Mouse (Mus musculus): ENCODE data around the gene Git2. TPM values are rescaled to one million over a fixed set of nuclear protein-coding genes. Genes with fewer than 3 reads are reported as not detected.

Git2 gene
- polyA plus RNA-seq, 1 experiment from 2014 or later: 49.8 TPM

GRCm38 (mm10) chr5:114731498-114731897 is 43.8 kb downstream of the Git2 start:
- Histone ChIP-seq H3K27me3 (no peaks in the 10 kb centered on the region), H3K27ac (no peak overlapping the region), H3K9me3 (no peaks in the 10 kb centered on the region), H3K4me3 (replicated peaks) (no peak overlapping the region), H3K4me2 (replicated peaks) (no peak overlapping the region), H3K9ac (replicated peaks) (no peak overlapping the region), H3K36me3 (peaks cover 82% of the 10 kb centered on the region), H3K4me1 (replicated peaks) (no peaks in the 10 kb centered on the region)
- WGBS: 65% methylated on average over 6 of the region's 6 CpGs
- no peak for ATAC-seq

- Histone ChIP-seq H3K9me3 (no peaks in the 10 kb centered on the region), H3K36me3 (peaks cover 82% of the 10 kb centered on the region), H3K4me2 (replicated peaks) (no peak overlapping the region), H3K27ac (no peak overlapping the region), H3K4me3 (replicated peaks) (no peak overlapping the region), H3K27me3 (no peaks in the 10 kb centered on the region), H3K4me1 (replicated peaks) (no peaks in the 10 kb centered on the region), H3K9ac (replicated peaks) (no peak overlapping the region)
- 83% methylated on average over 10 of the region's 10 CpGs for WGBS
- ATAC-seq: no peak
These were observed 45.2 kb downstream of the Git2 start for GRCm38 (mm10) chr5:114730129-114730528.

GRCm38 (mm10) chr5:114728160-114728559 is 47.2 kb downstream of the Git2 start:
- Histone ChIP-seq H3K9me3 (no peaks in the 10 kb centered on the region), H3K4me2 (replicated peaks) (no peak overlapping the region), H3K27me3 (no peaks in the 10 kb centered on the region), H3K4me3 (replicated peaks) (no peak overlapping the region), H3K9ac (replicated peaks) (no peak overlapping the region), H3K27ac (no peak overlapping the region), H3K4me1 (replicated peaks) (no peaks in the 10 kb centered on the region), H3K36me3 (peaks cover 77% of the 10 kb centered on the region)
- WGBS: 88% methylated on average over 10 of the region's 10 CpGs
- ATAC-seq: no peak

GRCm38 (mm10) chr5:114722846-114723245 is 52.5 kb downstream of the Git2 start:
- no peak overlapping the region for H3K27ac ChIP-seq
- 95% methylated on average over 13 of the region's 13 CpGs for WGBS

GRCm38 (mm10) chr5:114721969-114722368 is 53.3 kb downstream of the Git2 start:
- no peak overlapping the region for H3K4me3 ChIP-seq (replicated peaks)
- no peaks in the 10 kb centered on the region for H3K27me3 ChIP-seq
- WGBS: 94% methylated on average over 10 of the region's 10 CpGs
- no peak for ATAC-seq
- H3K9ac ChIP-seq (replicated peaks): no peak overlapping the region
- H3K9me3 ChIP-seq: no peaks in the 10 kb centered on the region
- no peak overlapping the region for H3K4me2 ChIP-seq (replicated peaks)
- H3K4me1 ChIP-seq (replicated peaks): no peaks in the 10 kb centered on the region
- H3K36me3 ChIP-seq: peaks cover 83% of the 10 kb centered on the region
- H3K27ac ChIP-seq: no peak overlapping the region

More at GRCm38 (mm10) chr5:114722846-114723245, 52.5 kb downstream of the Git2 start:
- Histone ChIP-seq H3K9me3 (no peaks in the 10 kb centered on the region), H3K4me2 (replicated peaks) (no peak overlapping the region), H3K27me3 (no peaks in the 10 kb centered on the region), H3K4me1 (replicated peaks) (no peaks in the 10 kb centered on the region), H3K36me3 (peaks cover 78% of the 10 kb centered on the region), H3K4me3 (replicated peaks) (no peak overlapping the region), H3K9ac (replicated peaks) (no peak overlapping the region)
- ATAC-seq: no peak

- Histone ChIP-seq H3K27ac (no peak overlapping the region), H3K4me1 (replicated peaks) (no peaks in the 10 kb centered on the region), H3K27me3 (no peaks in the 10 kb centered on the region), H3K36me3 (peaks cover 87% of the 10 kb centered on the region), H3K4me3 (replicated peaks) (no peak overlapping the region), H3K4me2 (replicated peaks) (no peak overlapping the region), H3K9me3 (no peaks in the 10 kb centered on the region), H3K9ac (replicated peaks) (no peak overlapping the region)
- 96% methylated on average over 11 of the region's 11 CpGs for WGBS
- ATAC-seq: no peak
These were observed 54.5 kb downstream of the Git2 start for GRCm38 (mm10) chr5:114720784-114721183.

GRCm38 (mm10) chr5:114719928-114720270 is 55.4 kb downstream of the Git2 start:
- Histone ChIP-seq H3K4me3 (replicated peaks) (no peak overlapping the region), H3K27me3 (no peaks in the 10 kb centered on the region), H3K4me1 (replicated peaks) (no peaks in the 10 kb centered on the region), H3K27ac (no peak overlapping the region), H3K9ac (replicated peaks) (no peak overlapping the region), H3K9me3 (no peaks in the 10 kb centered on the region), H3K4me2 (replicated peaks) (no peak overlapping the region), H3K36me3 (peaks cover 91% of the 10 kb centered on the region)
- ATAC-seq: no peak
- 93% methylated on average over 6 of the region's 6 CpGs for WGBS

GRCm38 (mm10) chr5:114719003-114719927 is 56.1 kb downstream of the Git2 start:
- 89% methylated on average over 20 of the region's 20 CpGs for WGBS
- ATAC-seq: no peak
- H3K27ac ChIP-seq: no peak overlapping the region
- no peaks in the 10 kb centered on the region for H3K27me3 ChIP-seq
- H3K4me2 ChIP-seq (replicated peaks): no peak overlapping the region
- no peak overlapping the region for H3K4me3 ChIP-seq (replicated peaks)
- H3K9me3 ChIP-seq: no peaks in the 10 kb centered on the region
- H3K9ac ChIP-seq (replicated peaks): no peak overlapping the region
- peaks cover 97% of the 10 kb centered on the region for H3K36me3 ChIP-seq
- no peaks in the 10 kb centered on the region for H3K4me1 ChIP-seq (replicated peaks)

- 88% methylated on average over 13 of the region's 13 CpGs for WGBS
- Histone ChIP-seq H3K36me3 (peaks cover 97% of the 10 kb centered on the region), H3K9me3 (no peaks in the 10 kb centered on the region), H3K27ac (no peak overlapping the region), H3K27me3 (no peaks in the 10 kb centered on the region), H3K4me1 (replicated peaks) (no peaks in the 10 kb centered on the region), H3K4me3 (replicated peaks) (no peak overlapping the region), H3K4me2 (replicated peaks) (no peak overlapping the region), H3K9ac (replicated peaks) (no peak overlapping the region)
- no peak for ATAC-seq
These were observed 56.8 kb downstream of the Git2 start for GRCm38 (mm10) chr5:114718483-114718882.

GRCm38 (mm10) chr5:114717937-114718336 is 57.4 kb downstream of the Git2 start:
- Histone ChIP-seq H3K9ac (replicated peaks) (no peak overlapping the region), H3K4me2 (replicated peaks) (no peak overlapping the region), H3K4me3 (replicated peaks) (no peak overlapping the region), H3K4me1 (replicated peaks) (no peaks in the 10 kb centered on the region), H3K27me3 (no peaks in the 10 kb centered on the region), H3K27ac (no peak overlapping the region), H3K36me3 (peaks cover 100% of the 10 kb centered on the region), H3K9me3 (no peaks in the 10 kb centered on the region)
- 93% methylated on average over 8 of the region's 8 CpGs for WGBS
- ATAC-seq: no peak

GRCm38 (mm10) chr5:114717292-114717691 is 58.0 kb downstream of the Git2 start:
- Histone ChIP-seq H3K9me3 (no peaks in the 10 kb centered on the region), H3K9ac (replicated peaks) (no peak overlapping the region), H3K27ac (no peak overlapping the region), H3K4me2 (replicated peaks) (no peak overlapping the region), H3K27me3 (no peaks in the 10 kb centered on the region), H3K4me1 (replicated peaks) (no peaks in the 10 kb centered on the region), H3K4me3 (replicated peaks) (no peak overlapping the region), H3K36me3 (peaks cover 99% of the 10 kb centered on the region)
- 91% methylated on average over 12 of the region's 12 CpGs for WGBS
- ATAC-seq: no peak

- Histone ChIP-seq H3K27ac (no peak overlapping the region), H3K27me3 (no peaks in the 10 kb centered on the region), H3K9ac (replicated peaks) (no peak overlapping the region), H3K36me3 (peaks cover 98% of the 10 kb centered on the region), H3K4me2 (replicated peaks) (no peak overlapping the region), H3K4me1 (replicated peaks) (no peaks in the 10 kb centered on the region), H3K4me3 (replicated peaks) (no peak overlapping the region), H3K9me3 (no peaks in the 10 kb centered on the region)
- no peak for ATAC-seq
- 95% methylated on average over 18 of the region's 18 CpGs for WGBS
These were observed 60.8 kb downstream of the Git2 start for GRCm38 (mm10) chr5:114714551-114714950.

GRCm38 (mm10) chr5:114709357-114709756 is 66.0 kb downstream of the Git2 start:
- peaks cover 11% of the 10 kb centered on the region for H3K4me1 ChIP-seq (replicated peaks)
- ATAC-seq: no peak
- no peak overlapping the region for H3K4me3 ChIP-seq (replicated peaks)
- H3K36me3 ChIP-seq: peaks cover 49% of the 10 kb centered on the region
- WGBS: 94% methylated on average over 21 of the region's 21 CpGs
- H3K27ac ChIP-seq: no peak overlapping the region
- H3K9me3 ChIP-seq: no peaks in the 10 kb centered on the region
- H3K9ac ChIP-seq (replicated peaks): no peak overlapping the region
- H3K27me3 ChIP-seq: no peaks in the 10 kb centered on the region
- no peak overlapping the region for H3K4me2 ChIP-seq (replicated peaks)
